Mouse (Mus musculus): ENCODE data around the gene St3gal5. TPM values are rescaled to one million over a fixed set of nuclear protein-coding genes. Genes with fewer than 3 reads are reported as not detected.

Gene St3gal5
- polyA plus RNA-seq, 1 experiment, result 31.6 TPM

DNA sequence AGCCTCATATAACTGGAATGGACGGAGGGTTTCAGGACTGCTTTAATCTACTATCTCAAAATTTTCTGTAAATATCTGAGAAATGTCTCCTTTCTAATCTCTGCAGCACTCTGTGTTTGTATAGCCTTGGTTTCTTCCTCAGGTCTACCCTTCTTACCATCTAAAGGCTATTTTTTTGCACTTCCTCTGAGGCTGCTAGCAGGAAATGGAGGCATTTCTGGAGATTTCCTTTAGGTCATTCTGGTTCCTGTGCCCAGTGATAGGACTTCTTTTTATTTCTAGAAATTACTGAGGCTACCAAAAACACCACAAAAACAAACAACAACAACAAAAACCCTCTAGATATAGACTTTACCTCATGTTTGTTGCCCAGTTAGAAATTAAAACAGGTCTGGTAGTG lies 4.3 kb upstream of the St3gal5 start:
- Histone ChIP-seq H3K4me3 (ENCODE audit: insufficient read depth, low read length) (no peak overlapping the region), H3K4me1 (ENCODE audit: control insufficient read depth, insufficient read depth, low read length) (peaks cover 29% of the 10 kb centered on the region), H3K27ac (ENCODE audit: insufficient read depth, low read depth, low read length) (peak overlapping the region; percentile 58)
- TF ChIP-seq POLR2A (IDR thresholded peaks at IDR 0.05; ENCODE audit: borderline replicate concordance, low read depth, low read length), result no peak
- no peak for TF ChIP-seq CTCF (IDR thresholded peaks at IDR 0.05; ENCODE audit: low read depth, low read length)

DNA sequence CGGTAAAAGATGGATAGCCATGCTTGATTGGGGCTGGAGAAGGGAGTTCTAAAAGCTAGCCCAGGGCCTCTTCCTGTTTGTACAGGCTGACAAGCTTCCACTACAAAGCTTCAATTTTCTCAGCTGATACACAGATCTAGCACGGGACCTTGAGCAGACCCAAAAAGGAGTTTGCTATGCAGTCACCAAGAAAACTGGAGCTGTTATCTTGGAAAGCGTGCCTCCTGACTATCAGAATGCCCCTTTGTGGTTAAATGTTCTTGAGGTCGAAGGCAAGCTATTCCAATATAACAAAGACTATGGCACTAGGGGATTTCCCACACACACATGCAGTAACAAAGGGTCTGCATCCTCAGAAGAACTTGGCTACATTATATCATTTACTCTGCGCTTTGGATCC lies 1.2 kb upstream of the St3gal5 start:
- TF ChIP-seq CTCF (IDR thresholded peaks at IDR 0.05; ENCODE audit: low read depth, low read length) (no peak), POLR2A (IDR thresholded peaks at IDR 0.05; ENCODE audit: borderline replicate concordance, low read depth, low read length) (no peak)
- Histone ChIP-seq H3K27ac (ENCODE audit: insufficient read depth, low read depth, low read length) (no peak overlapping the region), H3K4me3 (ENCODE audit: insufficient read depth, low read length) (no peak overlapping the region), H3K4me1 (ENCODE audit: control insufficient read depth, insufficient read depth, low read length) (peaks cover 38% of the 10 kb centered on the region)

GRCm38 (mm10) chr6:72096669-72097068 lies 723 bp upstream of the St3gal5 start:
- H3K4me1 ChIP-seq (ENCODE audit: control insufficient read depth, insufficient read depth, low read length), result peaks cover 38% of the 10 kb centered on the region
- peak overlapping the region; percentile 93 for H3K4me3 ChIP-seq (ENCODE audit: insufficient read depth, low read length)
- peak overlapping the region; percentile 40; the same call in 1 of the 2 replicates for H3K27ac ChIP-seq (ENCODE audit: insufficient read depth, low read depth, low read length)
- no peak for TF ChIP-seq CTCF (IDR thresholded peaks at IDR 0.05; ENCODE audit: low read depth, low read length)
- TF ChIP-seq POLR2A (IDR thresholded peaks at IDR 0.05; ENCODE audit: borderline replicate concordance, low read depth, low read length), result no peak

DNA sequence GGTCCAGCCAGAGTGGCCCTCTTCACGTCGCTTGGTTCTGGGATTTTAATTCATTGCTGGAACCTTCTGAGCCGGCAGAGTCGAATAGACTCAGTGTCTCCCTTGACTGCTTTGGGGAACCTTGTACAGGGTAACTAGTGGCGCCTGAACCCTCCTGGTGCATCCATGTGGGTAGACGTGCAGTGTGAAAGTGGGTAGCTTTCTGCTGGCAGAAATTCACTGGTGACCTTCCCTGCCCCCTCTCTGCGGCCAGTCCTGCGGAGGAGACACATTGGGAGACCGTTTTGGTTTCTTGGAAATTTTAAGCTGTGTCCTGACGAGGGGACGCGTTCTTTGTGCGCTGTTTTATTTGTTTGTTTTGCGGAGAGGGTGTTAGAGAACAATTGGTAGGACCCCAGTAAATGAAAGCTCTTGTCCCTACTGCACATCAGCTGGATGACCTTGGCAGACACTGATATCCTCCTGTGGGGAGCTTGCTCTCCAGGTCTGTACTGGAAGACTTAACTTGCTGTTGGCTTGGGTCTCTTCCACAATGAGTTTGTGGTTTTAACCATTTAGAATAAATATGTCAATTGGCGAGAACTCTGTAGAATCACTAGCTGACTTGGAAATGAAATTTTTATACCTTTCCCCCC lies 746 bp downstream of the St3gal5 start:
- peak overlapping the region; percentile 93 for H3K4me3 ChIP-seq (ENCODE audit: insufficient read depth, low read length)
- H3K4me1 ChIP-seq (ENCODE audit: control insufficient read depth, insufficient read depth, low read length), result peaks cover 32% of the 10 kb centered on the region
- no peak for TF ChIP-seq POLR2A (IDR thresholded peaks at IDR 0.05; ENCODE audit: borderline replicate concordance, low read depth, low read length)
- no peak for TF ChIP-seq CTCF (IDR thresholded peaks at IDR 0.05; ENCODE audit: low read depth, low read length)
- H3K27ac ChIP-seq (ENCODE audit: insufficient read depth, low read depth, low read length), result peak overlapping the region; percentile 7; the same call in 1 of the 2 replicates

DNA sequence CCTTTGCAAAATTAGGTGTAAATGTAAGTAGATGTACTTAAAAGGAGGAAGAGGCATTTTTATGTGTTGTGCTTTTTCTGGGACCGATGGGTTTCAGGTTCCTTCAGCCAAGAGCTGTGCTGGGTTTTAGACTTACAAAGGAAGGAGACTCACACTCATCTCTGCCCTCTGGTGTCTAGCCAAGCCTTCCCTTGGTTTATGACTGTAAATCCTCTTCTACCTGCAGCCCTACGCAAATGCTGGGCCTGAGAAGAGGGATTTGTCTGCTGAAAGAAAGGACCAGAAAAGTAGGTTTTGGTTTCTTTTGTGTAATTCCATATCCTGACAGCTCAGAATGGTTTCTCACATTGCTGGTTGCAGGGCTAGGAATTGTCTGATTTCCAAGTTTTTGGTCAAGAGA lies 1.3 kb downstream of the St3gal5 start:
- no peak overlapping the region for H3K27ac ChIP-seq (ENCODE audit: insufficient read depth, low read depth, low read length)
- TF ChIP-seq POLR2A (IDR thresholded peaks at IDR 0.05; ENCODE audit: borderline replicate concordance, low read depth, low read length), result no peak
- no peak for TF ChIP-seq CTCF (IDR thresholded peaks at IDR 0.05; ENCODE audit: low read depth, low read length)
- peak overlapping the region; percentile 93 for H3K4me3 ChIP-seq (ENCODE audit: insufficient read depth, low read length)
- peaks cover 28% of the 10 kb centered on the region for H3K4me1 ChIP-seq (ENCODE audit: control insufficient read depth, insufficient read depth, low read length)

GRCm38 (mm10) chr6:72099281-72099680 lies 1.9 kb downstream of the St3gal5 start:
- peaks cover 26% of the 10 kb centered on the region for H3K4me1 ChIP-seq (ENCODE audit: control insufficient read depth, insufficient read depth, low read length)
- H3K4me3 ChIP-seq (ENCODE audit: insufficient read depth, low read length), result peak overlapping the region; percentile 93
- H3K27ac ChIP-seq (ENCODE audit: insufficient read depth, low read depth, low read length), result no peak overlapping the region

DNA sequence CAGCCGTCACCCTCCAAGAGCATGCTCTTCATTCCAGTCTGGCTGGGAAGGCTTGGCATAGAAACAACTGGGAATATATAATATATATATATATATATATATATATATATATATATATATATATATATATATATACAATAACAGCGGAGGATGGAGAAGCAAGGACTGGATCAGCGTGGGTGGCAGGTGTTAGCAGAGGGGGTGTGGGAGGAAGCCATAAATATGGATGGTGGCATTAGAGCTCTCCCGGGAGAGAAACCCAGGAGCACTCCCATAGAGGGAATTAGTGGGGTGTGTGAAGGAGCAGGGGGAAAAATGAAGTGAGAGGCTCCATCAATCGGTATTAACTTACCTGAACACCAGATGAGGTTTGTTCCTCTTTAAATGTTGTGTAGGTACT lies 2.8 kb downstream of the St3gal5 start:
- no peak overlapping the region for H3K4me3 ChIP-seq (ENCODE audit: insufficient read depth, low read length)
- peaks cover 26% of the 10 kb centered on the region for H3K4me1 ChIP-seq (ENCODE audit: control insufficient read depth, insufficient read depth, low read length)
- no peak overlapping the region for H3K27ac ChIP-seq (ENCODE audit: insufficient read depth, low read depth, low read length)
- TF ChIP-seq POLR2A (IDR thresholded peaks at IDR 0.05; ENCODE audit: borderline replicate concordance, low read depth, low read length) (no peak), CTCF (IDR thresholded peaks at IDR 0.05; ENCODE audit: low read depth, low read length) (no peak)

More at GRCm38 (mm10) chr6:72099281-72099680, 1.9 kb downstream of the St3gal5 start:
- TF ChIP-seq POLR2A (IDR thresholded peaks at IDR 0.05; ENCODE audit: borderline replicate concordance, low read depth, low read length), result no peak
- no peak for TF ChIP-seq CTCF (IDR thresholded peaks at IDR 0.05; ENCODE audit: low read depth, low read length)

- H3K4me3 ChIP-seq (ENCODE audit: insufficient read depth, low read length), result no peak overlapping the region
- no peak for TF ChIP-seq CTCF (IDR thresholded peaks at IDR 0.05; ENCODE audit: low read depth, low read length)
- H3K4me1 ChIP-seq (ENCODE audit: control insufficient read depth, insufficient read depth, low read length), result peaks cover 20% of the 10 kb centered on the region
- H3K27ac ChIP-seq (ENCODE audit: insufficient read depth, low read depth, low read length), result no peak overlapping the region
Observed at GRCm38 (mm10) chr6:72100939-72101338, 3.5 kb downstream of the St3gal5 start.

DNA sequence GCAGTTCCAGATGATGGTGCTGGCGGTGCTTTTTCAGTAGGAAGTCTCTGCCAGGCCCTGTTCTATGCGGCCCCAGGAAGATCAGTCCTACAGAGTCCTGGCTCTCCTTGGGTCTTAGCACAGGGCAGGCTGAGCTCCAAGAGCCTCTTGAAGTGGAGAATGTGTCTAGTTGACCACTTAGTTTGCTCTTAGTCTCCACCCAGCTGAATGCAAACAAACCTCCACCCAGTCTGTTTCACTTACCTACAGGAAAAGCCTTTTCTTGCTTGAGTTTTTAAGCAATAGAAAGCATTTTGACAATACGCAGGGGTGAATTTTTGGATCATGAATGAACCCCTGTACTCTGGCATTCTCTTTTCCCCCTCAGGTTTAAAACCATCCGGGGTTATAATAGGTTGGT lies 4.0 kb downstream of the St3gal5 start:
- Histone ChIP-seq H3K4me3 (ENCODE audit: insufficient read depth, low read length) (no peak overlapping the region), H3K4me1 (ENCODE audit: control insufficient read depth, insufficient read depth, low read length) (peaks cover 19% of the 10 kb centered on the region), H3K27ac (ENCODE audit: insufficient read depth, low read depth, low read length) (no peak overlapping the region)
- no peak for TF ChIP-seq POLR2A (IDR thresholded peaks at IDR 0.05; ENCODE audit: borderline replicate concordance, low read depth, low read length)
- TF ChIP-seq CTCF (IDR thresholded peaks at IDR 0.05; ENCODE audit: low read depth, low read length), result no peak

GRCm38 (mm10) chr6:72102066-72102465 lies 4.7 kb downstream of the St3gal5 start:
- Histone ChIP-seq H3K4me3 (ENCODE audit: insufficient read depth, low read length) (no peak overlapping the region), H3K27ac (ENCODE audit: insufficient read depth, low read depth, low read length) (no peak overlapping the region), H3K4me1 (ENCODE audit: control insufficient read depth, insufficient read depth, low read length) (peaks cover 17% of the 10 kb centered on the region)
- TF ChIP-seq CTCF (IDR thresholded peaks at IDR 0.05; ENCODE audit: low read depth, low read length) (no peak), POLR2A (IDR thresholded peaks at IDR 0.05; ENCODE audit: borderline replicate concordance, low read depth, low read length) (no peak)
